Mouse (Mus musculus) lung, adult 2 months (tissue): Measurements from ENCODE around the gene Usp39.

Experiments used
- CTCF ChIP-seq: fragments of 200-500 bp; IDR thresholded peaks from 2 replicates; pipeline ENCODE4 v1.5.1; 2011; ENCODE audit warnings: mild to moderate bottlenecking, low read length, control low read depth; ENCODE audit not compliant: insufficient read depth
- POLR2A ChIP-seq: fragments of 200-500 bp; IDR thresholded peaks from 2 replicates; pipeline ENCODE4 v1.6.1; 2011; ENCODE audit warnings: low read depth, mild to moderate bottlenecking, control low read depth, low read length, borderline replicate concordance; ENCODE audit errors: extremely low read depth

DNA sequence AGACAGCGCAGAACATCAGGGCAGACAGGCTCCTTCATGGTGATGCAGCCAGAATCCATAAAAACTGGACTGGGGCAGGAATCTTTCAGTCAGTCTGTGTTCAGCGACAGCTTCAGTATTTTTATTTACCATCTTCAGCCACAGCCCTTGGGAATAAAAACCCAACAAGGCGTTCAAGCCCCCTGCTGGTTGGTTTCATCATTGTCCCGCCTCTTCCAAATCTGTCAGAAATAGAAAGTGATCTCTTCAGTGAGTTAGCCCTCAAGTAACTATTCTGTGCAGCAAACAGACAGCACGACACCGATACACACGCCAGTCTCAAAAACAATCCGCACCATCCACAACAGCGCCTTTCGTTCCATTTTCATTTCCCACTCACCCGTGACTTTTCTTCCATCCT lies 26.0 kb downstream of the Usp39 start:
- TF ChIP-seq CTCF (peak; percentile 17; the same call in 1 of the 2 replicates), POLR2A (no peak)
